Mouse (Mus musculus) spleen, postnatal 14 days (tissue): Measurements from ENCODE around the gene Rps6ka2.
A peak's percentile ranks its signal among the peaks of the same experiment; 100 is the strongest.
"Not testable (repeated sequence)": the region's sequence is repeated elsewhere in the genome, so short reads cannot be mapped to it uniquely, and the experiment has no call there.

Source experiments
- DNase-seq, 2 experiments: peaks; one replicate each; pipeline ENCODE4 v3.0.0; 2021 to 2022; ENCODE audit warnings: low spot score in 2 of 2

Rps6ka2 gene

GRCm38 (mm10) chr17:7169627-7170303 is at the start of gene Rps6ka2:
TSS of gene Rps6ka2 (plus strand) at chr17:7170115.
- DNase-seq = peak; percentile 78 to 83

GRCm38 (mm10) chr17:7120835-7121234 is 49.1 kb upstream of the Rps6ka2 start:
- not testable (repeated sequence) for DNase-seq

GRCm38 (mm10) chr17:7122554-7122953 is 47.4 kb upstream of the Rps6ka2 start:
- DNase-seq = not testable (repeated sequence)

- not testable (repeated sequence) for DNase-seq
Measured at GRCm38 (mm10) chr17:7126475-7126874, 43.4 kb upstream of the Rps6ka2 start.

- not testable (repeated sequence) for DNase-seq
Measured at GRCm38 (mm10) chr17:7134002-7134401, 35.9 kb upstream of the Rps6ka2 start.

- DNase-seq = not testable (repeated sequence)
Measured at GRCm38 (mm10) chr17:7135277-7135676, 34.6 kb upstream of the Rps6ka2 start.

- DNase-seq = no peak
Measured at GRCm38 (mm10) chr17:7138186-7138925, 31.6 kb upstream of the Rps6ka2 start.

GRCm38 (mm10) chr17:7140399-7141174 is 29.3 kb upstream of the Rps6ka2 start:
- no peak for DNase-seq

GRCm38 (mm10) chr17:7142367-7142766 is 27.5 kb upstream of the Rps6ka2 start:
- DNase-seq = no peak

GRCm38 (mm10) chr17:7143885-7144518 is 25.9 kb upstream of the Rps6ka2 start:
- no peak for DNase-seq

GRCm38 (mm10) chr17:7145373-7146058 is 24.4 kb upstream of the Rps6ka2 start:
- DNase-seq = no peak

GRCm38 (mm10) chr17:7146479-7146878 is 23.4 kb upstream of the Rps6ka2 start:
- no peak for DNase-seq

- DNase-seq = no peak
Measured at GRCm38 (mm10) chr17:7147920-7148321, 22.0 kb upstream of the Rps6ka2 start.

GRCm38 (mm10) chr17:7149328-7150195 is 20.4 kb upstream of the Rps6ka2 start:
- no peak for DNase-seq

GRCm38 (mm10) chr17:7151446-7152100 is 18.3 kb upstream of the Rps6ka2 start:
- DNase-seq = no peak

- DNase-seq = no peak
Measured at GRCm38 (mm10) chr17:7152662-7153061, 17.3 kb upstream of the Rps6ka2 start.

- no peak for DNase-seq
Measured at GRCm38 (mm10) chr17:7163955-7164354, 6.0 kb upstream of the Rps6ka2 start.

- no peak for DNase-seq
Measured at GRCm38 (mm10) chr17:7165524-7165923, 4.4 kb upstream of the Rps6ka2 start.

GRCm38 (mm10) chr17:7168961-7169626 is 821 bp upstream of the Rps6ka2 start:
- no peak for DNase-seq
